Mouse (Mus musculus): ENCODE measurements around the gene Plce1. TPM values are rescaled to one million over a fixed set of nuclear protein-coding genes. Genes with fewer than 3 reads are reported as not detected.
A peak's percentile ranks its signal among the peaks of the same experiment; 100 is the strongest.

Gene Plce1
- polyA plus RNA-seq, 1 experiment from 2014 or later, result 5.3 TPM

GRCm38 (mm10) chr19:38592566-38593224 lies 111.8 kb downstream of the Plce1 start:
- Histone ChIP-seq H3K4me3 (replicated peaks) (no peak overlapping the region), H3K27me3 (no peaks in the 10 kb centered on the region), H3K9ac (no peak overlapping the region), H3K27ac (replicated peaks) (peak overlapping the region; percentile 17; the same call in 1 of the 2 replicates), H3K9me3 (replicated peaks) (no peaks in the 10 kb centered on the region), H3K4me1 (peaks cover 2% of the 10 kb centered on the region; the same call in 1 of the 2 replicates), H3K4me2 (replicated peaks) (no peak overlapping the region), H3K36me3 (no peaks in the 10 kb centered on the region)
- WGBS, result 58% methylated on average over 7 of the region's 7 CpGs
- no peak for ATAC-seq (ENCODE audit: insufficient number of reproducible peaks, low FRiP score, low TSS enrichment, low read depth)

- no peaks in the 10 kb centered on the region for H3K36me3 ChIP-seq
- H3K27ac ChIP-seq (replicated peaks), result peak overlapping the region; percentile 17; the same call in 1 of the 2 replicates
- H3K9me3 ChIP-seq (replicated peaks), result no peaks in the 10 kb centered on the region
- no peaks in the 10 kb centered on the region for H3K4me1 ChIP-seq
- 84% methylated on average over 12 of the region's 12 CpGs for WGBS
- no peak overlapping the region for H3K4me3 ChIP-seq (replicated peaks)
- no peak for ATAC-seq (ENCODE audit: insufficient number of reproducible peaks, low FRiP score, low TSS enrichment, low read depth)
- H3K4me2 ChIP-seq (replicated peaks), result no peak overlapping the region
- no peak overlapping the region for H3K9ac ChIP-seq
- no peaks in the 10 kb centered on the region for H3K27me3 ChIP-seq
Observed at GRCm38 (mm10) chr19:38593225-38593897, 112.5 kb downstream of the Plce1 start.

GRCm38 (mm10) chr19:38596096-38596495 lies 115.2 kb downstream of the Plce1 start:
- Histone ChIP-seq H3K4me2 (replicated peaks) (no peak overlapping the region), H3K27ac (replicated peaks) (no peak overlapping the region), H3K36me3 (no peaks in the 10 kb centered on the region), H3K4me3 (replicated peaks) (no peak overlapping the region), H3K4me1 (no peaks in the 10 kb centered on the region), H3K9ac (no peak overlapping the region), H3K9me3 (replicated peaks) (no peaks in the 10 kb centered on the region), H3K27me3 (no peaks in the 10 kb centered on the region)
- ATAC-seq (ENCODE audit: insufficient number of reproducible peaks, low FRiP score, low TSS enrichment, low read depth), result no peak
- WGBS, result 74% methylated on average over 4 of the region's 4 CpGs

- no peak overlapping the region for H3K9ac ChIP-seq
- no peak overlapping the region for H3K27ac ChIP-seq (replicated peaks)
- no peak for ATAC-seq (ENCODE audit: insufficient number of reproducible peaks, low FRiP score, low TSS enrichment, low read depth)
- no peak overlapping the region for H3K4me3 ChIP-seq (replicated peaks)
- H3K27me3 ChIP-seq, result no peaks in the 10 kb centered on the region
- 86% methylated on average over 2 of the region's 2 CpGs for WGBS
- H3K4me2 ChIP-seq (replicated peaks), result no peak overlapping the region
- no peaks in the 10 kb centered on the region for H3K9me3 ChIP-seq (replicated peaks)
- H3K36me3 ChIP-seq, result no peaks in the 10 kb centered on the region
- H3K4me1 ChIP-seq, result no peaks in the 10 kb centered on the region
Observed at GRCm38 (mm10) chr19:38597392-38597791, 116.5 kb downstream of the Plce1 start.

GRCm38 (mm10) chr19:38599001-38599400 lies 118.1 kb downstream of the Plce1 start:
- Histone ChIP-seq H3K36me3 (no peaks in the 10 kb centered on the region), H3K9ac (no peak overlapping the region), H3K4me3 (replicated peaks) (no peak overlapping the region), H3K27ac (replicated peaks) (no peak overlapping the region), H3K4me2 (replicated peaks) (no peak overlapping the region), H3K9me3 (replicated peaks) (no peaks in the 10 kb centered on the region), H3K27me3 (no peaks in the 10 kb centered on the region), H3K4me1 (peaks cover 4% of the 10 kb centered on the region; the same call in 1 of the 2 replicates)
- 65% methylated on average over 3 of the region's 3 CpGs for WGBS
- no peak for ATAC-seq (ENCODE audit: insufficient number of reproducible peaks, low FRiP score, low TSS enrichment, low read depth)

GRCm38 (mm10) chr19:38601127-38601526 lies 120.2 kb downstream of the Plce1 start:
- H3K27me3 ChIP-seq, result no peaks in the 10 kb centered on the region
- H3K4me1 ChIP-seq, result peaks cover 4% of the 10 kb centered on the region; the same call in 1 of the 2 replicates
- no peak for ATAC-seq (ENCODE audit: insufficient number of reproducible peaks, low FRiP score, low TSS enrichment, low read depth)
- no peak overlapping the region for H3K9ac ChIP-seq
- H3K4me3 ChIP-seq (replicated peaks), result no peak overlapping the region
- H3K4me2 ChIP-seq (replicated peaks), result no peak overlapping the region
- 77% methylated on average over 5 of the region's 5 CpGs for WGBS
- no peak overlapping the region for H3K27ac ChIP-seq (replicated peaks)
- no peaks in the 10 kb centered on the region for H3K36me3 ChIP-seq
- H3K9me3 ChIP-seq (replicated peaks), result no peaks in the 10 kb centered on the region

GRCm38 (mm10) chr19:38602811-38603210 lies 121.9 kb downstream of the Plce1 start:
- Histone ChIP-seq H3K27ac (replicated peaks) (no peak overlapping the region), H3K9ac (no peak overlapping the region), H3K4me1 (peaks cover 4% of the 10 kb centered on the region; the same call in 1 of the 2 replicates), H3K4me2 (replicated peaks) (no peak overlapping the region), H3K36me3 (no peaks in the 10 kb centered on the region), H3K4me3 (replicated peaks) (no peak overlapping the region), H3K9me3 (replicated peaks) (no peaks in the 10 kb centered on the region), H3K27me3 (no peaks in the 10 kb centered on the region)
- ATAC-seq (ENCODE audit: insufficient number of reproducible peaks, low FRiP score, low TSS enrichment, low read depth), result peak; percentile 67
- WGBS, result 41% methylated on average over 9 of the region's 9 CpGs

GRCm38 (mm10) chr19:38607236-38607635 lies 126.3 kb downstream of the Plce1 start:
- H3K9ac ChIP-seq, result no peak overlapping the region
- H3K4me1 ChIP-seq, result peaks cover 4% of the 10 kb centered on the region; the same call in 1 of the 2 replicates
- no peak for ATAC-seq (ENCODE audit: insufficient number of reproducible peaks, low FRiP score, low TSS enrichment, low read depth)
- WGBS, result 85% methylated on average over 5 of the region's 5 CpGs
- no peaks in the 10 kb centered on the region for H3K36me3 ChIP-seq
- H3K9me3 ChIP-seq (replicated peaks), result no peaks in the 10 kb centered on the region
- H3K27me3 ChIP-seq, result no peaks in the 10 kb centered on the region
- no peak overlapping the region for H3K4me3 ChIP-seq (replicated peaks)
- H3K27ac ChIP-seq (replicated peaks), result no peak overlapping the region
- no peak overlapping the region for H3K4me2 ChIP-seq (replicated peaks)

- no peak overlapping the region for H3K9ac ChIP-seq
- H3K9me3 ChIP-seq (replicated peaks), result no peaks in the 10 kb centered on the region
- no peaks in the 10 kb centered on the region for H3K36me3 ChIP-seq
- 80% methylated on average over 8 of the region's 8 CpGs for WGBS
- H3K4me3 ChIP-seq (replicated peaks), result no peak overlapping the region
- H3K27ac ChIP-seq (replicated peaks), result no peak overlapping the region
- no peaks in the 10 kb centered on the region for H3K4me1 ChIP-seq
- no peak overlapping the region for H3K4me2 ChIP-seq (replicated peaks)
- H3K27me3 ChIP-seq, result no peaks in the 10 kb centered on the region
- no peak for ATAC-seq (ENCODE audit: insufficient number of reproducible peaks, low FRiP score, low TSS enrichment, low read depth)
Observed at GRCm38 (mm10) chr19:38608951-38609654, 128.2 kb downstream of the Plce1 start.

- H3K27me3 ChIP-seq, result no peaks in the 10 kb centered on the region
- no peaks in the 10 kb centered on the region for H3K9me3 ChIP-seq (replicated peaks)
- WGBS, result 72% methylated on average over 2 of the region's 2 CpGs
- no peaks in the 10 kb centered on the region for H3K4me1 ChIP-seq
- no peak overlapping the region for H3K4me3 ChIP-seq (replicated peaks)
- no peak overlapping the region for H3K9ac ChIP-seq
- H3K27ac ChIP-seq (replicated peaks), result no peak overlapping the region
- H3K4me2 ChIP-seq (replicated peaks), result no peak overlapping the region
- H3K36me3 ChIP-seq, result no peaks in the 10 kb centered on the region
- no peak for ATAC-seq (ENCODE audit: insufficient number of reproducible peaks, low FRiP score, low TSS enrichment, low read depth)
Observed at GRCm38 (mm10) chr19:38610291-38610690, 129.4 kb downstream of the Plce1 start.

GRCm38 (mm10) chr19:38610809-38611208 lies 129.9 kb downstream of the Plce1 start:
- H3K4me2 ChIP-seq (replicated peaks), result no peak overlapping the region
- WGBS, result 71% methylated on average over 8 of the region's 8 CpGs
- no peak for ATAC-seq (ENCODE audit: insufficient number of reproducible peaks, low FRiP score, low TSS enrichment, low read depth)
- H3K9ac ChIP-seq, result no peak overlapping the region
- H3K27me3 ChIP-seq, result no peaks in the 10 kb centered on the region
- no peaks in the 10 kb centered on the region for H3K36me3 ChIP-seq
- H3K27ac ChIP-seq (replicated peaks), result no peak overlapping the region
- H3K4me3 ChIP-seq (replicated peaks), result no peak overlapping the region
- H3K4me1 ChIP-seq, result no peaks in the 10 kb centered on the region
- H3K9me3 ChIP-seq (replicated peaks), result no peaks in the 10 kb centered on the region
